Mouse (Mus musculus) cerebellum, adult 2 months (tissue): Measurements from ENCODE around the gene Tnip1.

Source experiments
- CTCF ChIP-seq: fragments of 200-500 bp; IDR thresholded peaks from 2 replicates; pipeline ENCODE4 v1.5.1; 2011; ENCODE audit warnings: low read depth, mild to moderate bottlenecking, control low read depth, low read length, moderate library complexity, borderline replicate concordance; ENCODE audit not compliant: insufficient read depth
- POLR2A ChIP-seq: fragments of 200-500 bp; IDR thresholded peaks from 2 replicates; pipeline ENCODE4 v1.6.1; 2011; ENCODE audit warnings: low read length, control low read depth, borderline replicate concordance; ENCODE audit not compliant: insufficient read depth

GRCm38 (mm10) chr11:54961164-54961850 is 1.4 kb downstream of the Tnip1 start:
- TF ChIP-seq CTCF: no peak
- TF ChIP-seq POLR2A: no peak
